Mouse (Mus musculus) adipocyte (in vitro differentiated cells): Measurements from ENCODE around the gene Treml2.

ENCODE experiments used
- DNase-seq: peaks from one replicate; pipeline ENCODE4 v3.0.0-alpha.2; 2016; ENCODE audit warnings: low spot score

The Treml2 gene

DNA sequence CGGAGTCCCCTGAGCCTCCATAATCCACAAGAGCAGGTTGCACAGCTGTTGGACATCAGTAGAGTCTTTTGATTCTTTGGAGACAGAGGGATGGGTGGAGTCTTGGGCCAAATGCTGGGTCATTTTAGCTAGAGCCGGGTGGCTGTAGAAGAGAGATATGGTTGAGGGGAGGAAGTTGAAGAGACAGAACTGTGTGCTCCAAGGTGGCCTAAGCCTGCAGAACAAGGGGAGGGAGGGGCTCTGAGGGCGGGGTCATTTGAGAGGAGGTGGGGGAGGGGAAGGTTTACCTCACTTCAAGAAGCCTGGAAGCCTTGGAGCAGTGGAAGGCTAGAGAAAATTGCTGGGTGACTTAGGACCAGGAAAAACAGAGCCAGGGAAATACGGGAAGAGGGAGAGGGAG lies at the start of gene Treml2:
TSS of gene Treml2 (plus strand) at position 296 of the 400 bp plus-strand sequence.
- DNase-seq, result no peak

DNA sequence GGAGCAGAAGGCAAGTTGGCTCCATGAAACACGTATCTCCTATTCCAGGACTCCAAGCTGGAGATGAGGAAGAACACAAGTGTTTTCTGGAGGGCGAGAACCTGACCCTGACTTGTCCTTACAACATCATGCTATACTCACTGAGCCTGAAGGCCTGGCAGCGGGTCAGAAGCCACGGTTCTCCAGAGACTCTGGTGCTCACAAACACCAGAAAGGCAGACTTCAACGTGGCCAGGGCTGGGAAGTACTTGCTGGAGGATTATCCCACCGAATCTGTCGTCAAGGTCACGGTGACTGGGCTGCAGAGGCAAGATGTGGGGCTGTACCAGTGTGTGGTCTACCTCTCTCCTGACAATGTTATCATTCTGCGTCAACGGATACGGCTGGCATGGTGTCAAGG lies 49.8 kb upstream of the Treml2 start:
- DNase-seq, result peak; percentile 14

DNA sequence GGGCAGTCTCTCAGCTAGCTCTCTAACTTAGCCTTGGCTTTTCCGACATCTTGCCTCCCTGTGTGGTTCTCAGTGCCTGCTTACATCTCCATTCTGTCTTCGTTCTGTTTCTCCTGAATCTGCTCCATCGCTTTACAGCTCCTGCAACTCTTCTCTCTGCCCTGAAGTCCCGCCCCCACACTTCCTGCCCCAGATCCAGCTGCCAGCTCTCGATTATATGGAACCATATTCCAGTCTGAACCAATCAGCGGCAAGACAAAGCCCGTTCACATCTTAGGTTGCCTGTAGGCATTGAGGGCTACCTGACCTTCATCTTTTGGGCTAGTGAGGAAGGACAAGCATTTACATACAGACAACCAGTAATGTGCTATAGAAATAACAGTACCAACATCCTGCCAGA lies 48.7 kb upstream of the Treml2 start:
- no peak for DNase-seq

DNA sequence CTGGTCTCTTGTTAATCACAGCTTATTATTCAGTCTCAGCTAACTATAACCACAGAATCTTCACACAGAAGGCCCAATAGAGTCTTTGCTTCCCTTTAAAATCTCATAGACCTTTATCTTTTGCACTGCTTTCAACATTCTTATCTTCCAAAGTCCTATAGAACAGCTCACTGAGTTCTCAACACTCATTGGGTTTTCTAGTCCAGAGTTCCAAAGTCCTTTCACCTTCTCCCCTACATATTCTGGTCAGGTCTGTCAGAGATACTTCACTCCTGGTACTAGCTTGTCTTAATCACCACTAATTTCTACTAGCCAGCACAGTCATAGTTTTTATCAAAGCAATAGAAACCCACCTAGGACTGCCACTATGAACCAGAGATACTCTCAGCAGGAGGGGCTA lies 42.7 kb upstream of the Treml2 start:
- DNase-seq, result no peak

DNA sequence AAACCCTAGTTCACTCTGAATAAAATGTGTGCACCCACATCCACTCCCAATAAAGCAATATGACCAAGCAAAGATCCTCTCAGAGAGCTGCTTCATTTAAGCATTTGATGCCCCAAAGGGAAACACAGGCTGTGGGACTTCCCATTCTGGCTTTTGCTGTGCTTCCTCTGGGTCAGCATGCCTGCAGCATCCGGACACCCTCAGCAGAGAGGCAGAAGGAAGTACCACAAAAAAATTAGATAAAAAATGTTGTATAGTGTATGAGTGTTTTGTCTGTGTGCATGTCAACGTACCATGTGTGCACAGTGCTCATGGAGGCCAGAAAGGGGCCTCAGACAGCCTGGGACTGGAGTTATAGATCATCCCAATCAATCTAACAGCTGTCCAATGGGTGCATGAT lies 37.4 kb upstream of the Treml2 start:
- no peak for DNase-seq

DNA sequence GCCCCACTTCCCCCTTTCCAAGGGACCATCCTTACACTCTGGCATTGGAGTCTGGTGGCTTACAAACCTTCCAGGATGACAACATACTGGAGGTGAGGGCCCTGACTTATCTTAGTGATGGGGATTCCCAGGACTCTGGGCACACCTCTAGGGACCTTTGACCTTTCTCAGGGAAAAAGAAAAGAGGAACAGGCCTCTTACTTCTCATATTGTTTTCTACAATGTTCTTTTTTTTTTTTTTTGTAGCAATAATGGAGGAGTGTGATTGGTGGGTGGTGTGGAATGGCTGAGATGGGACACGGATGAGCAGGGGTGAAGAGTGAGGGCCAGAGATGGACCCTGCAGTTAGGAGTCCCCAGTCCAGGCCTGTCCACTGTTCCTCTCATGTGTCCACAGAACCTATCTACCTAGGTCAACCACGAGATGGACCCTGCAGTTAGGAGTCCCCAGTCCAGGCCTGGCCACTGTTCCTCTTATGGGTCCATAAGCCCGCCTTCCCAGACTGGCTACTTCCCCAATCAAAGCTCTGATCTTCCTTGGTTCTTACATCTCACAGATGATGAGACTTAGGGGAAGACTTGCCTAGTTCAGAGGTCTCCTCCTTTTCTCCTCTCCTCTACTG lies 35.4 kb upstream of the Treml2 start, which contains the start of gene Treml4:
TSS of gene Treml4 (plus strand) at position 555 of the 622 bp plus-strand sequence.
- no peak for DNase-seq

DNA sequence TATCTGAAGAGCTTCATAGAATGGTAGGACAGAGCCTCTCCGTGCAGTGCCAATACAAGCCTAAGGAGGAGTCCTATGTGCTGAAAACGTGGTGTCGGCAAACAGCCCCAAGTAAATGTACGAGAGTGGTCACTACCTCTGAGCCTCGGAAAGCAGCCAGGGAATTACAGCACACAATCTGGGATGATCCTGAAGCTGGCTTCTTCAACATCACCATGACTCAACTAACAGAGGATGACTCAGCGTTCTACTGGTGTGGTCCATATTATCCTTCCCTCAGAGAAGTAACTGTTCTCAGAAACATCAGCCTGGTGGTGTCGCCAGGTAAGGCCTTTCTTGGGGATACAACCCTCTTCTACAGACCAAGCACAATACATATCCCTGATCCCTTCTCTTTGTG lies 34.6 kb upstream of the Treml2 start:
- no peak for DNase-seq

DNA sequence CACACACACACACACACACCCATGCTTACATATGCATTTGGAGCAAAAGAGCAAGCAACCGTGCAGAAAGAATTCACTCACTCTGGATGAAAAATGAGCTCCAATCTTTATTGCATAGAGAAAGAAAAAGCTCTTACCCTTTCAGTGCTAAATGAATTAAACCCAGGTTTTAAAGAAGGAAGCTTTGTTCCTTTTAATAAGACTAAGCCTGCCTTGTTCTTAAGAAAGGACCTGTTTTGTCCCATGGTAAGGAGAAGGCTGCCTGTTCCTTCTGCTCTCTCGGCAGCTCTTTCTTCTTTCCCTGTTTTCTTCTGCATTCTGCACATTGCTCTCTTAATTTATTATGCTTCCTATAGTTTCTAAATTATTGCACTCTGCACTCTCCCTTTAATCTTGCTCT lies 33.2 kb upstream of the Treml2 start:
- no peak for DNase-seq

DNA sequence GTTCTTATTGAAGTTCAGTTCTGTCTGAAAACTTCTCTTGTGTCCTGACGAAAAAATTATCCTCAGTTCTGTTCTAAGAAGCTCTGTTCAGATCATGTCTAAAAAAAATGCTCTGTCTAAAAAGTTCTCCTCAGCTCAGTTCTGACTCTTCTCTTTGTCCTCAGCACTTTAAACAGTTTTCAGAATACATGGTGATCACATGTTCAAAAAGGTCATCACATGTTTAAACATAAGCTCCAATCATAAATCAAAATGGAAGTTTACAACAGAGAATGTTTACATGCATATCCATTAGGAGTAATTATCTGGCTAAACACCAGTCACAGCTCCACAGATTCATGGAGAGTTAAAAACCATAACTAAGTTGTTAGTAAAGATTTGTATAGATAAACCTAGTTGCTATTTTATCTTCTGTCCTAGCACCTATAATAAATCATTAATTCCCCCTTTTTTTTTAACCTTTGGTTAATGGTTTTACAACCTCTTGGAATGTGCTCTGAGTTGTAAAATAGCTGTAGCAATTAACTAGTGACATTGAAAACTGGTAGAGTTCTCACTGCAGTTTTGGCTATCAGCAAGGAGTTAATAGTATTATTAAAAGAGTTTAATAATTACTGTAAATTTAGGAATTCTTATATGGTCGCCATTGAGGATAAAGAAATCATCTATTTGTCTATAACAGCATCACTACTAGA lies 32.5 kb upstream of the Treml2 start:
- no peak for DNase-seq

DNA sequence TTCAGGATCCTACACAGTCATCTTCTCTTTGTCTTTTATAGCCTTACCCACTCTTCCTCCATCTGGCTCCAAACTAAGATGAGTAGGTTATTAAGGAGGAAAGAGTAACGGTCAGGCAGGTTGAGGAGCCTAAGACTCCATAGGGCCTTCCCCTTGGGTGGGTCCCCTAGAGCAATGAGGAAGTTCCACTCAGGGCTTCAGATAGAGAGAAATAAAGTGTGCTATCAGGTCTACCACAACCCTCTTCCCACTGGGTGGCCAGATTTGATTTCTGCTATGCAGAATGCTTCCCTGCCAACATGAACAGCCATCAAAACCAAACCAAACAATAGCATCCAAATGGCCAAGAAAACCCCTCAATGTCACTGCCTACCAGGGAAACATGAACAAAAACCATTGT lies 31.7 kb upstream of the Treml2 start:
- DNase-seq, result no peak

DNA sequence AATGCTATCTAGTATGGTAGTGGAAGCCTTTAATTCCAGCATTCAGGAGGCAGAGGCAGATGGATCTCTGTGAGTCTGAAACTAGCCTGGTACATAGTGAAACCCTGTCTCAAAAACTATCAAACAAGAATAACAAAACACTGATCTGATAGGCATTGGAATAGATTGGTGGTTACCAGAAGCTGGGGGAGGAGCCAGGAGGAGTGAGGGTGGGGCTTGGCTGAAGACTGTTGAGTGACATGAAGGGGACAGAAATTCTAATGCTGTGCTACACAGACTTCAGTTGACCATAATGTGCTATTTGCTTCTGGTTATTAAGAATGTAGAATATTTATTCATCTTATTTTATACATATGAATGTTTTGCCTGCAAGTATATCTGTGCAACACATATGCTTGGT lies 31.0 kb upstream of the Treml2 start:
- DNase-seq, result no peak

DNA sequence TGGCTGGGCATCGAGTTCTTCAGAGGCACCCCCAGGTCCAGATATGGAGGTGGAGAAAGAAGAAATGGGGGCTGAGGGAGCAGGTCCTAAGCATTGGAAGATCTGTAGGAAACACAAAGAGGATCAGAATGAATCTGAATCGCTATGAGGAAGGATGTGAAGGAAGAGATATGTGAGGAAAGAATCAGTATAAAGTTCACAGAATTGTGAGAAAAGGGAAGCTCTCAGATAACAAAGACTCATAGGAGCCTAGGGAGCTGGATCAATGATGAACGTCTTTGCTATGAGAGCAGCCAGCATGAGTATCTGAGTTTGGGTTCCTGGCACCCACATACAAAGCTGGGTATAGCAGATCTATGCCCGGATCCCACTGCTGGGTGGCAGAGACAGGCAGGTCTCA lies 29.5 kb upstream of the Treml2 start:
- no peak for DNase-seq

DNA sequence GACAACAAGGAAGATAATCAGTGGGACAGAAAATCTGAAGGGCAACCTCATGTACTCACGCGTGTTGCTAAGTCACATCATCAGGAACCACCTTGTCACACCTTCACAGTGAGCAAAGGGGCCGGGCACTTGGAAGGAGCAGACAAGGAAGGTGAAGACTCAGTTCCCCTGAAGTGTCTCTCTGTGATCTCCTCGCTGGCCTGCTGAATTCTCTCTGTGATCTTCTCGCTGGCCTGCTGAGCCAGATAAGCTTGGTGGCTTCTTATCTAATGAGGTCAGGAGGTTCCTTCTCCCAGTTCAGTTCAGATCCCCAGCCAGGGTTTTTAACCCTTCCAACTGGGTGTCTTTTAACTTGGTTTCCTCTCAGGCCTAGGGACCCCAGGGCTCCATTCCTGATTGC lies 27.1 kb upstream of the Treml2 start:
- no peak for DNase-seq

DNA sequence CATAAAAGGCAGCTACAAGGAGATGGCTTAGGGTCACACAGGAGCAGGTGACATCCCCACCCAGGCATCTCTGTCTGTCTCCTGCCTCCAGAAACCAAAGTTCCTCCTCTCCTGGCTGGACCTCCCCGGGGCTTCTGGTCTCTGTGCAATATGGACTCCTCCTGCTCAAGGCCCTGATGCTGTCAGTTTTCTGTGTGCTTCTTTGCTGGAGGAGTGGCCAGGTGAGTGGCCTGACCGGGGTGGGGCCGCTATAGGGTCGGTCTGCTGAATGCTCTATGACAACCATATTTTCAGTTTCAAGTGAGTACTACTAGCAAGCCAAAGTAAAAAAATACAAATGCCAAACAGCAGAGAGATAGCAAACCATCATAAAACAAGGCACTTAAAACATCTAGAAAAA lies 26.7 kb upstream of the Treml2 start:
- no peak for DNase-seq

DNA sequence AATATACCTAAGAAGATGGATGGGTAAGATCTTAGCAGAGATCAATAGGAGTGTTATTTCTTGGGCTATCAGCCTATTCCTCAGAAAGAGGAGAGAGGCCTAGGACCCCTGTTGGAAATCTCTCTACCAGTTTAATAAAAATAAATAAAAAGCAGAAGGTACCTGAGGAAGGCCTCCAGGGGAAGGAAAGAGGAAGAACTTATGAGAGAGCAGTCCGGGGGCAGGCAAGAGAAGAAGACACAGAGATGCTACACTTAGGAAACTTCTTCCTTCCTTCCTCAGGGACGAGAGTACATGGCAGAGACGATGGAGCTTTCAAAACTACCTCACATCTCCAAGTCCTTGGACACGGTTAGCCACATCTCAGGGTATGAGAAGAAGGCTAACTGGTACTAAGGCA lies 25.2 kb upstream of the Treml2 start:
- DNase-seq, result no peak

DNA sequence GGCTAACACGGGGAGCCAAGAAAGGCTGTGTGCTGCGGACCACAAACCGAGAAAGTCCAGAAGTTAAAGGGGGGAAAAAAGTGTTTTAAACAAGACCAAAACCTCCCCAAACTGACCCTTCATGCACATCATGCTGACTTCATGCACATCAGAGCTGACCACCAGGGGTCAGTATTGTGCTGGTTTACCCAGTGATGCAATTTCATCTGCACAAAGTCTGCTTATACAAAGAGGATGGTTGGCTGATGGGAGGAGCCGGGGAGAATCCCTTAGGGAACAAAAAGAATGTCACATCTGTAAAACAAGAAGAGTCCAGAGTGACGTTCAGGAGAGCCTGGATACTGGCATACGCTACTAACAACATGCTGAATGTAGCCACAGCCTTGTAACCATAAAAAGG lies 24.4 kb upstream of the Treml2 start:
- peak; percentile 90 for DNase-seq

DNA sequence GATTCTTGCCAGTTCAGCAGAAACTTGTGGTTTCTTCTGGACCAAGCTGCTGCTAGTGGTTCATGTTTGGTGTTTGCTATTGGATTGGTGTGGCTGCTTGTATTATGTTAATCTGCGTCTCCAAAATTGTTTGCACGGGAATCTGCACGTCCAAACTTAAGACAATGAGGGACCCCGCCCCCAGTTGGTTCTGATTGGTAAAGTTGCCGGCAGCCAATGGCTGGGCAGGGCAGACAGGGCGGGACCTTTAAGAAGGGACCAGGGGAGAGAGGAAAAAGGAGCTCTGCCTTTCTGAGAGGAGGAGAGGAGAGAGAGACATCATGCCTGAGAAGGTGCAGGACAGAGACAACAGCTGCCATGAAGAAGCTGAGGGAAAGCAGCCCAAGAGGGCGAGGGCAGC lies 23.6 kb upstream of the Treml2 start:
- no peak for DNase-seq

DNA sequence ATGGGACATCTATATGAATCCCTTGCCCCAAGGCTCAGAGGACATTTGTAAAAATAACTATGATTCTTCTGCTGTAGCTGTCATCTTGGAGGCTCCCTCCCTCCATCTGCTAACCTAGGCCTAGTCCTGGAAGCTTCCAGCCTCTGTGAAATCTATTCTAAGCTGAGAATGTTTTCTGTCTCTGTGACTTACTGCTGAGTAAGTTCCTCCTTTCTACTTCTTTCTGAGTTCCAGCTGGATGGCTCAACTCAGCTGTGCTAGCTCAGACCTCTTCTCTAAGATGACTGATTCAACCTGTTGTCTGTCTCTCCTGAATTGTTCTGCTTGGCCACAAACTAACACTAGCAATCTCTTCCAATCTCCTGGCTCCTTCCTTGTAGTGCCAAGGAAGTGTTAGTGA lies 20.9 kb upstream of the Treml2 start:
- peak; percentile 17 for DNase-seq

DNA sequence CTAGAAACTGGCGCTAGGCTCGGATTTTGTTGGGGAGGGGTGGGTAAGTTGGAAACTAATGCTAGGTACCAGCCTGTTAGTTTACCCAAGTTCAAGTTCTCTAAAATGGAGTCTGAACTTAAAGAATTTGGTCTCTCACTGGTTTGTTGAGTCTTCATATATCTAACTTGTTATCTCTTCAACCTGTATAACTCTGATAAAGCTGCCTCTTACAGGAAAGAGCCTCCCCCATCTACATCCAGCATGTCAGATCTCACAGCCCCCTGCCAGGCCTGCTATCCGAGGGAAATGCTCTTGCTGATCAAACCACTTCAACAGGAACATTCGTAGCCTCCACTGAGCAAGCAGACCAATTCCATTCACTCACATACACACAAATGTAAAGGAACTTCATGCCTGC lies 20.3 kb upstream of the Treml2 start:
- no peak for DNase-seq

DNA sequence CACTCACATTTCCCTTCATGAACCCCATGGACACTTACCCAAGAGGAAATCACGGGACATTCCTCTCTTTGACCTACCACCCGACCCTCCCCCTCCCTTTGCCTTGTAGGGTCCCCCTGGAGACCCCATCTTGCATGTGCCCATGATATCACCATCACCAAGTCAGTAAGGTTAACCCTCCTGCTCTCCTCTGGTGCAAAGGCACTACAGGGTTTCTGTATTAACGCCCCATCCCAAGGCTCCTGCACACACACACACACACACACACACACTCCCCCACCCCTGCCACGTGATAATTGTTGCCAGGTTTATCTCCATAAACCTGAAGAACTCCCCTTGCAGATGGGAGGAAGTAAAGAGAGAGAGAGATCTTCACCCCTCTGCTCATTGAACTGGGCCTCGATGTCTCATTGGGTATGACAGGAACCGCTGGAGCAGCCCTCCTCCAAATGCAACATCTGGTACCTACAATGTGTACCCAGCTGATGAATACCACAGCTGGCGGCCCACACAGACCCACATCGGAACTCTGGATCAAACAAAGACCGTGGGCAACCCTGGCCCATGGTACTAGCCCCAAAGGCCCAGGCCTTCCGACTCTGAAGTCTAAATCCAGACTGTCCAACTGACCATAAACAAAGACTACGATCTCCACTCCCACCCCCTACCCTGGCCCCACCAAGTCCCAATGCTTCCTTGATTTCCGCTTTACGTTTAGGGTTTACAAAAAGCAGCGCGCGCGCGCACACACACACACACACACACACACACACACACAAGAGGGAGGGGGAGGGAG lies 18.2 kb upstream of the Treml2 start:
- DNase-seq, result no peak

DNA sequence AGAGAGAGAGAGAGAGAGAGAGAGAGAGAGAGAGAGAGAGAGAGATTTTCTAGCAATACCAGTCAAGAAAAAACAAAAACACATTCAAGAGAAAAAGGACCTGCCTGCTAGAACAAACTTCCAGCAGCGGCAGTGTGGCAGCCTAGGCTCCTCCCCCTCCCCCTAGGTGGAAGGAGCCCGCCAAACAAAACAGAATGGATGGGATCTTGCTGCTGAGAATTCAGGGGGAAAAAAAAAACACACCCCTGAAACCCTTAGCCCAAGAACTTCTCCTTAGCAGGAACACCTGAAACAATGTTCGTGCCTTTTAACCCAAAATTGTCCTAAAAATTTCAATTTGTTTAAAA lies 17.6 kb upstream of the Treml2 start:
- no peak for DNase-seq

DNA sequence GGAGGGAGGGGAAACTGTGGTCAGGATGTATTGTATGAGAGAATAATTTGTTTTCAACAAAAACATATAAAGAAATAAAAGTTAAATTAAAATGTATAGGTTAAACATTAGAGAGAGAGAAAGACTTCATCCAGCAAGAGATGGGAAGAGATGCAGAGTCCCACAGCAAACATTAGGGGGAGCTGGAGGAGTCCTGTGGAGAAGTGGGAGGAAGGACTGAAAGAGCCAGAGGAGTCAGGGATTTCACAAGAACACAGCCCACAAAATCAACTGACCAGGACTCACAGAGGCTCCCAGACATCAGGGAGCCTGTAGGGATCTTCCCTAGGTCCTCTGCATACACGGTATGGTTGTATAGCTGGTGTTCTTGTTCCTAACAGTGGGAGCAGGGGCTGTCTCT lies 12.5 kb upstream of the Treml2 start:
- DNase-seq, result peak; percentile 5

DNA sequence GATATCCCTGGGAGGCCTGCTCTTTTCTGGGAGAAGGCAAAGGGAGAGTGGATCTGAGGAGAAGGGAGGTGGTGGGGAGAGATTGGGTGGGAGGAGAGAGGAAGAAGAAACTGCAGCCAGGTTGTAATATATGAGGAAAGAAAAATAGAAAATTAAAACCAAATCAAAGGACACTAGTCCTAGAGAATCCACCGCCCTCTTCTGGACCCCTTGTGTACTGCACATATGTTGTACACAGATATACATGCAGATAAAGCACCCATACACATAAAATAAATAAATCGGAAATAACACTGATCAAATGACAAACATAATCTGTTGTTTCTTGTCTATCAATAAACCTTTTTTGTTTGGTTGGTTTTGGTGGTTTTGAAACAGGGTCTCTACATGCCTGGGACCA lies 12.0 kb upstream of the Treml2 start:
- no peak for DNase-seq
